ENCODE assay signal across 25 mouse cellular contexts in genomic region chr10:31444206-31444605, GRCm38 (mm10). TPM values are rescaled to one million over a fixed set of nuclear protein-coding genes. Genes with fewer than 3 reads are reported as not detected.
DNase-seq lines count a peak whose midpoint lies in the region; ATAC-seq and TF ChIP-seq lines count a peak whose summit lies in the region.
"Had no signal": no experiment of that assay in that cellular context is flagged by ENCODE, and none has a peak within 500 bp of the region (broad histone marks: within the 10 kb centered on the region; RNA-seq: fewer than 3 reads in every experiment).

No protein-coding gene starts in this region.

- H3K4me3 ChIP-seq in intestine, embryonic 14.5 days (ENCODE audit: low read depth, low read length): no peak overlapping the region
- no peak overlapping the region for H3K4me3 ChIP-seq in intestine, embryonic 15.5 days (replicated peaks)
- no peak overlapping the region for H3K4me3 ChIP-seq in midbrain, postnatal 0 days (ENCODE audit: low read depth, low read length)
- H3K4me3 ChIP-seq in midbrain, embryonic 14.5 days (replicated peaks; ENCODE audit: low read depth, low read length): no peak overlapping the region

- TF ChIP-seq CTCF in midbrain, postnatal 0 days (IDR thresholded peaks at IDR 0.05): no peak

- no peak overlapping the region for H3K9ac ChIP-seq in intestine, embryonic 14.5 days (ENCODE audit: low read length)
- H3K9ac ChIP-seq in intestine, embryonic 15.5 days: no peak overlapping the region
- H3K9ac ChIP-seq in midbrain, postnatal 0 days (replicated peaks; ENCODE audit: low read length, poor library complexity, severe bottlenecking): no peak overlapping the region
- H3K9ac ChIP-seq in midbrain, embryonic 14.5 days (replicated peaks; ENCODE audit: low read length): no peak overlapping the region
- H3K9ac ChIP-seq: embryonic facial prominence, embryonic 15.5 days; hindbrain, embryonic 15.5 days; liver, embryonic 14.5 days; midbrain, embryonic 12.5 days had no signal

- H3K36me3 ChIP-seq in intestine, embryonic 14.5 days (ENCODE audit: control insufficient read depth, insufficient read depth, low read length): no peaks in the 10 kb centered on the region
- no peaks in the 10 kb centered on the region for H3K36me3 ChIP-seq in intestine, embryonic 15.5 days
- no peaks in the 10 kb centered on the region for H3K36me3 ChIP-seq in midbrain, postnatal 0 days (ENCODE audit: insufficient read depth, low read length)
- no peaks in the 10 kb centered on the region for H3K36me3 ChIP-seq in midbrain, embryonic 14.5 days (ENCODE audit: control insufficient read depth, insufficient read depth, low read length)
- H3K36me3 ChIP-seq: embryonic facial prominence, embryonic 15.5 days; hindbrain, embryonic 15.5 days; limb, embryonic 12.5 days; midbrain, embryonic 12.5 days had no signal

- 0 out of 2 replicates have a peak, but pooled peaks cover 3% of the 10 kb centered on the region for H3K4me1 ChIP-seq in intestine, embryonic 14.5 days (replicated peaks; ENCODE audit: control insufficient read depth, insufficient read depth, low read length)
- no peaks in the 10 kb centered on the region for H3K4me1 ChIP-seq in intestine, embryonic 15.5 days (replicated peaks)
- no peaks in the 10 kb centered on the region for H3K4me1 ChIP-seq in midbrain, postnatal 0 days (ENCODE audit: insufficient read depth, low read length)
- H3K4me1 ChIP-seq in midbrain, embryonic 14.5 days (ENCODE audit: control insufficient read depth, insufficient read depth, low read length): no peaks in the 10 kb centered on the region
- H3K4me1 ChIP-seq: embryonic facial prominence, embryonic 15.5 days; limb, embryonic 12.5 days had no signal

- H3K27ac ChIP-seq in intestine, embryonic 14.5 days (ENCODE audit: low read depth): no peak overlapping the region
- no peak overlapping the region for H3K27ac ChIP-seq in intestine, embryonic 15.5 days
- no peak overlapping the region for H3K27ac ChIP-seq in midbrain, postnatal 0 days (ENCODE audit: low read depth, low read length)
- no peak overlapping the region for H3K27ac ChIP-seq in midbrain, embryonic 14.5 days (replicated peaks; ENCODE audit: low read depth, low read length)
- H3K27ac ChIP-seq: embryonic facial prominence, embryonic 15.5 days; hindbrain, embryonic 15.5 days; limb, embryonic 12.5 days; liver, embryonic 14.5 days; midbrain, embryonic 12.5 days had no signal

- no peaks in the 10 kb centered on the region for H3K27me3 ChIP-seq in intestine, embryonic 14.5 days (replicated peaks; ENCODE audit: control insufficient read depth, insufficient read depth, low read length)
- no peaks in the 10 kb centered on the region for H3K27me3 ChIP-seq in intestine, embryonic 15.5 days (replicated peaks)
- no peaks in the 10 kb centered on the region for H3K27me3 ChIP-seq in midbrain, postnatal 0 days (ENCODE audit: insufficient read depth, low read length)
- H3K27me3 ChIP-seq in midbrain, embryonic 14.5 days (ENCODE audit: control insufficient read depth, insufficient read depth, low read length): no peaks in the 10 kb centered on the region
- H3K27me3 ChIP-seq: embryonic facial prominence, embryonic 15.5 days; hindbrain, embryonic 15.5 days; limb, embryonic 12.5 days had no signal

- no peaks in the 10 kb centered on the region for H3K9me3 ChIP-seq in intestine, embryonic 14.5 days (ENCODE audit: control insufficient read depth, low read length)
- H3K9me3 ChIP-seq in intestine, embryonic 15.5 days: no peaks in the 10 kb centered on the region
- H3K9me3 ChIP-seq in midbrain, postnatal 0 days (ENCODE audit: low read length): no peaks in the 10 kb centered on the region
- no peaks in the 10 kb centered on the region for H3K9me3 ChIP-seq in midbrain, embryonic 14.5 days (ENCODE audit: control insufficient read depth, low read length)
- H3K9me3 ChIP-seq: embryonic facial prominence, embryonic 15.5 days; hindbrain, embryonic 15.5 days; limb, embryonic 12.5 days; midbrain, embryonic 12.5 days had no signal

- ATAC-seq in intestine, embryonic 14.5 days (replicated peaks; ENCODE audit: low FRiP score, low TSS enrichment, low read depth): no peak
- no peak for ATAC-seq in intestine, embryonic 15.5 days
- ATAC-seq in midbrain, postnatal 0 days (ENCODE audit: low FRiP score): no peak
- ATAC-seq in midbrain, embryonic 14.5 days (ENCODE audit: low FRiP score, low TSS enrichment): no peak
- ATAC-seq: activated CD4-positive, CD25-positive, alpha-beta regulatory T cell, adult 4 months had no signal

- H3K4me2 ChIP-seq in intestine, embryonic 14.5 days (ENCODE audit: low read length): no peak overlapping the region
- no peak overlapping the region for H3K4me2 ChIP-seq in intestine, embryonic 15.5 days (replicated peaks)
- H3K4me2 ChIP-seq in midbrain, postnatal 0 days (ENCODE audit: low read depth, low read length, poor library complexity, severe bottlenecking): no peak overlapping the region
- no peak overlapping the region for H3K4me2 ChIP-seq in midbrain, embryonic 14.5 days (ENCODE audit: low read length)

- DNase-seq in adrenal gland, adult (ENCODE audit: inconsistent age in 2 of 2, low spot score in 1 of 2): peak; percentile 51 to 55
- DNase-seq in adrenal gland, adult 18-20 months (ENCODE audit: low spot score in 2 of 2): no peak
- DNase-seq in intestine, embryonic 14.5 days (ENCODE audit: low spot score): peak; percentile 55
- peak; percentile 21 for DNase-seq in midbrain, postnatal 0 days (ENCODE audit: low spot score)
- no peak for DNase-seq in midbrain, embryonic 14.5 days
- DNase-seq in frontal cortex, postnatal 25 days (ENCODE audit: low spot score in 2 of 2): no peak
- DNase-seq: cerebellum, adult 11-12 months; cerebellum, postnatal 36 days; embryo, embryonic 11 days; gastrocnemius, postnatal 14 days; heart, adult 11 months; kidney, adult 11 months; kidney, postnatal 14 days; lung, embryonic 14.5 days; right cerebral cortex, adult 18-20 months; thymus, postnatal 25 days had no signal

- WGBS in intestine, embryonic 14.5 days: 84% methylated on average over 7 of the region's 7 CpGs
- 82% methylated on average over 7 of the region's 7 CpGs for WGBS in intestine, embryonic 15.5 days
- 58% methylated on average over 7 of the region's 7 CpGs for WGBS in midbrain, postnatal 0 days
- 73% methylated on average over 7 of the region's 7 CpGs for WGBS in midbrain, embryonic 14.5 days

RNA-seq across cellular contexts. Expression of gene Tpd52l1, which starts 1.6 kb away (rescaled TPM):
- 10 to 100 TPM; 31.7 to 49.5 TPM for total RNA-seq in adrenal gland, adult 18-20 months (2021)
- polyA plus RNA-seq in intestine, embryonic 14.5 days (2014; fragmentation: Nextera tagmentation; extraction: Ambion mirVana): 19.0 and 29.9 TPM in 2 replicates
- 16.3 and 16.5 TPM in 2 replicates for polyA plus RNA-seq in intestine, embryonic 15.5 days (2015; fragmentation: Nextera tagmentation; extraction: Ambion mirVana)
- 30.1 and 30.2 TPM in 2 replicates for total RNA-seq in midbrain, postnatal 0 days (2014; rRNA removed)
- polyA plus RNA-seq in midbrain, postnatal 0 days (2015; fragmentation: Nextera tagmentation; extraction: Ambion mirVana): 82.7 and 87.9 TPM in 2 replicates
- 35.9 and 38.1 TPM in 2 replicates for polyA plus RNA-seq in midbrain, embryonic 14.5 days (2014; fragmentation: Nextera tagmentation; extraction: Ambion mirVana)
- total RNA-seq: hematopoietic stem cell, adult 5-6 weeks; megakaryocyte, adult 5-6 weeks had no signal
- polyA plus RNA-seq: activated CD4-positive, CD25-positive, alpha-beta regulatory T cell, adult 4 months had no signal

Comparison
In these comparisons a context has a peak if more than half of its experiments do, and no peak if none do; other contexts are left out.
1. DNase-seq: peak in adrenal gland, adult (2 of 2), intestine, embryonic 14.5 days (single experiment) and midbrain, postnatal 0 days (single experiment); none in adrenal gland, adult 18-20 months (0 of 2), midbrain, embryonic 14.5 days (single experiment) and frontal cortex, postnatal 25 days (0 of 2).